Mouse (Mus musculus): ENCODE data around the gene Vmn1r196. TPM values are rescaled to one million over a fixed set of nuclear protein-coding genes. Genes with fewer than 3 reads are reported as not detected.

Vmn1r196 gene
- polyA plus RNA-seq, 1 experiment from 2014 or later = not detected

Other genes with a start within 250 kb of the Vmn1r196 start
- gene Hist1h4i, start 248.6 kb upstream of the Vmn1r196 start, polyA plus RNA-seq (2016; fragmentation: Nextera tagmentation; extraction: Ambion mirVana) = 53.1 and 58.6 TPM in 2 replicates
- gene Hist1h2ag, start 247.0 kb upstream of the Vmn1r196 start, polyA plus RNA-seq (2016; fragmentation: Nextera tagmentation; extraction: Ambion mirVana) = 54.9 and 55.0 TPM in 2 replicates
- gene Hist1h2bj, start 246.7 kb upstream of the Vmn1r196 start, polyA plus RNA-seq (2016; fragmentation: Nextera tagmentation; extraction: Ambion mirVana) = 11.7 and 14.9 TPM in 2 replicates
- gene Vmn1r188, start 205.5 kb upstream of the Vmn1r196 start, polyA plus RNA-seq (2016; fragmentation: Nextera tagmentation; extraction: Ambion mirVana) = not detected in 2 replicates
- not detected in 2 replicates for gene Vmn1r189, start 184.1 kb upstream of the Vmn1r196 start, polyA plus RNA-seq (2016; fragmentation: Nextera tagmentation; extraction: Ambion mirVana)
- gene Vmn1r191, start 106.0 kb upstream of the Vmn1r196 start, polyA plus RNA-seq (2016; fragmentation: Nextera tagmentation; extraction: Ambion mirVana) = not detected in 2 replicates
- gene Vmn1r192, start 98.8 kb upstream of the Vmn1r196 start, polyA plus RNA-seq (2016; fragmentation: Nextera tagmentation; extraction: Ambion mirVana) = not detected in 2 replicates
- not detected in 2 replicates for gene Vmn1r193, start 66.8 kb upstream of the Vmn1r196 start, polyA plus RNA-seq (2016; fragmentation: Nextera tagmentation; extraction: Ambion mirVana)
- not detected in 2 replicates for gene Vmn1r194, start 45.7 kb upstream of the Vmn1r196 start, polyA plus RNA-seq (2016; fragmentation: Nextera tagmentation; extraction: Ambion mirVana)
- not detected in 2 replicates for gene Vmn1r195, start 19.4 kb upstream of the Vmn1r196 start, polyA plus RNA-seq (2016; fragmentation: Nextera tagmentation; extraction: Ambion mirVana)
- not detected in 2 replicates for gene Vmn1r197, start 34.7 kb downstream of the Vmn1r196 start, polyA plus RNA-seq (2016; fragmentation: Nextera tagmentation; extraction: Ambion mirVana)
- not detected in 2 replicates for gene Vmn1r198, start 60.4 kb downstream of the Vmn1r196 start, polyA plus RNA-seq (2016; fragmentation: Nextera tagmentation; extraction: Ambion mirVana)
- gene Vmn1r199, start 89.9 kb downstream of the Vmn1r196 start, polyA plus RNA-seq (2016; fragmentation: Nextera tagmentation; extraction: Ambion mirVana) = not detected in 2 replicates
- not detected in 2 replicates for gene Vmn1r200, start 100.5 kb downstream of the Vmn1r196 start, polyA plus RNA-seq (2016; fragmentation: Nextera tagmentation; extraction: Ambion mirVana)
- not detected in 2 replicates for gene Vmn1r201, start 182.0 kb downstream of the Vmn1r196 start, polyA plus RNA-seq (2016; fragmentation: Nextera tagmentation; extraction: Ambion mirVana)
- gene Vmn1r202, start 215.5 kb downstream of the Vmn1r196 start, polyA plus RNA-seq (2016; fragmentation: Nextera tagmentation; extraction: Ambion mirVana) = 0.04 TPM in 1 of 2 replicates, not detected in the other
- gene Vmn1r203, start 228.2 kb downstream of the Vmn1r196 start, polyA plus RNA-seq (2016; fragmentation: Nextera tagmentation; extraction: Ambion mirVana) = not detected in 2 replicates

Measured in forebrain, embryonic 10.5 days (tissue).